Mouse (Mus musculus) liver, adult 2 months (tissue): Measurements from ENCODE around the gene Map1b.

Experiments used
- CTCF ChIP-seq: fragments of 200-500 bp; IDR thresholded peaks from 2 replicates; pipeline ENCODE4 v1.5.1; 2011; ENCODE audit warnings: low read depth, low read length, control low read depth
- POLR2A ChIP-seq: fragments of 200-500 bp; IDR thresholded peaks from 2 replicates; pipeline ENCODE4 v1.6.1; 2011; ENCODE audit warnings: low read length, control low read depth; ENCODE audit not compliant: insufficient read depth; ENCODE audit errors: extremely low read depth

DNA sequence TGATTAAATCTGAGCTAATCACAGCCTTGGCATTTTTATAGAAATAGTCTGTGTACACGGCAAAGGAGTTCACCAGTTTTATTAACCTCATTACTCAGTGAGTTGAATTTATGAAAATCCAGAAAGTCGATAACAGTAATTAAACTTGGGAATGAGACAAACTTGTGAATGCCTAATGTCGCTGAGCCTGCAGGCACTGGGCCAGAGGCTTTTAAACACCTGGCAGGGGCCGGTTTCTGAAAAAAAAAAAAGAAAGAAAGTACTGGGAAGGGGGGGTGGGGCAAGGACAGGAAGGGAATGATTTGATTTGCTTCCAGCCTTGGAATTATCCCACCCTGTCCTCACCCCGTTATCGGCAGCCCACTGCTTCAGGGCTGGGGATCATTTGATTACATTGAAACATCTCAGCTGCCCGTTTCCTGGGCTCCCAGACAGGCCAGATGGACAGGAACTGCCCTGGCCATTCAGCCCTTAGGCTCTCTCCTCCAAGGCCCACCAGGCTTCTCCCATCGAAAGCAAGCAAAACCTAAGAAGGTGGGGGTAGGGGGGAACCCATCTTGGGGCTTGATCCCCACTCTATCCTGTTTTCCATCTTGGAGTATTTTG, 21.7 kb upstream of the Map1b start:
- TF ChIP-seq POLR2A (no peak), CTCF (no peak)
